Mouse (Mus musculus) kidney, postnatal 36 days (tissue): Measurements from ENCODE around the gene Dop1b.

ENCODE experiments used
- DNase-seq, 2 experiments: peaks; one replicate each; pipeline ENCODE4 v3.0.0; 2021 to 2022; ENCODE audit warnings: mixed read lengths in 2 of 2

The Dop1b gene

DNA sequence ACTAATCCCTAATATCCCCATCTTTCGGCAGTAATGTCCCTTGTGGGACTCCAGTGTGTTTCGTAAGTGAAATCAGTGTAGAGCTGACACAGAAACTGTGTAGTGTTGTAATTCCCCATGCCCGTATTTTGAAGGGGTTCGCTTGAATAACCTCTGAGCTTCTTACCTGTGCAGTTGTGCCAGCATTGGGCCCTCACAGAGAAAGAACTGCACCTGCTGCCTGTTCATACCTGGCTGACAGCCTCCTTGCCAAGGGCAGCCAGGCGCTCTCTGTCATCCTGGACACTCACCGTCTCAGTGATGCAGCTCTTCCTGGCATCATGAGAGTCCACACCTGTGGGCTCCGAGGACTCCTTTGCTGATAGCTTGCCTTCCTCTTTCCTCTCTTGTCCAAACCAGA, 1.3 kb downstream of the Dop1b start:
- DNase-seq = no peak

DNA sequence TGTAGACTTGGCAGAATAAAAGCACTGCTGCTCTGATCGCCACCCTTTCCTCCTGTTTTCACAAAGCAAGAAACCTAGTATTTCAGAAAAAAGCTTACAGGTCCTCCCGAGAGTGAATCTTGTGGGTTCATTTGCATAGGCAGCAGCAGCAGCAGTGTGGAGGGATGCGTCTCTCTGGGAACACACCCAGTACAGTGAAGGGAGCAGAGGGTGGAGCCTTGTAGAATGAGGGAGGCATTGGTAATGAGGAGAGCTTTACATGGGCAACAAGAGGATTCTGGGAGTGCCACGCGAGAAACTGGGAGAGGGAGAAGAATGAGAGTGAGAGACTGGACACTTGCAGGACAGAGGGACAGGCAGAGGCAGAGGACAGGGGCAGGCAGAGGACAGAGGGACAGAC, 2.7 kb downstream of the Dop1b start:
- no peak for DNase-seq

DNA sequence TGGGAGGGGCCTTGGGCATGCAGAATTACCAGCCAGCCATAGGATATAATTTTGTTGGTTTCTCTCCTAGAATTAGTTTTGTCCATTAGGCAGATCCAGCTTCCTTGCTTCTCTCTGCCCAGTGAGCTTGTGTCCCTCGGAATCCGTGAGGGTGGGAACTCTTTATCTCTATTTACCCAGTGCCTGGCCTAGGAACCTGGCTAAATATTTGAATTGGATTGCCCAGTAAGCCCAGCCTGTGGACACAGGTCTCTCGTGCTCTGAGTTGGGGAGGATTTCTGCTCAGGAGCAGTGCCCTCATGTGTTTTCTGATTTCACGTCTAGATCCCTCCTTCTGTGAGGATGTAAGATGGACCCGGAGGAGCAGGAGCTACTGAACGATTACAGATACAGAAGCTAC, 4.1 kb downstream of the Dop1b start:
- no peak for DNase-seq

DNA sequence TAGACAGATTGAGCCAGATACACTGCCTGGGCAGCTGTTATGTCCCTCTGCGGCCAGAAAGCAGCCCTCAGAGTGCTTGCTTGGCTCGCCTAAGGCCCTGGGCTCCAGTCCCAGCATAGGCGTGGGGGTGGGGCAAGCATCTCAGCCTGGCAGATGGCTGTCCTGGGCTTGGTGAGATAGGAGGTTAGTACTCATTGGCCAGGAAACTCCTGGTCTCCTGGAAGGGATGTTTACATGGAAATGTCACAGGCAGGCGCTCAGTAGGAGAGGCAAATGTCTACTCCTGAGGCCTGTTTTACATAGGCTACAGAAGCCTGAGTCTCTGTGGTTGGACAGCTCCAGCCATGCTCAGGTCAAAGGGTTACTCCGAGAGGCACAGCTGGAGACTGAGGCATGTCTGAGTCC, 5.6 kb downstream of the Dop1b start:
- peak in 1 of 2 experiments; percentile 42 for DNase-seq

DNA sequence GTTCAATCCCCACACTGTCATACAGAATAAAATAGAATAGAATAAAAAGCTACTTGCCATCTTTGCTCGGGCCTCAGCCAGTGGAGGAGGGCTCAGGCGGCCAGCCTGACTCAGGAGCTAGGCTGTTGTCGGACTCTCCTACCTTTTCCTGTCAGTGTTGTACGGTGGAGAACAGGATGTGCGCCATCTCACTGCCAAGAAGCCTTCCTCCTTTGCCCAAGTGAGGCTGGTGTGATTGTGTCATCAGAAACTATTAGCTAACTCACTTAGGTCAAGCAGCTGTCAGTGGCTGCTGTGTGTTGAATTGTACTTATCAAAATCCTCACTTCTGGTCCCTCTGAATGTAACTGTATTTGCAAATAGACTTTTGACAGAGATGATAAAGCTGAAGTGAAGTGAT, 10.1 kb downstream of the Dop1b start:
- DNase-seq = peak; percentile 3 to 12

DNA sequence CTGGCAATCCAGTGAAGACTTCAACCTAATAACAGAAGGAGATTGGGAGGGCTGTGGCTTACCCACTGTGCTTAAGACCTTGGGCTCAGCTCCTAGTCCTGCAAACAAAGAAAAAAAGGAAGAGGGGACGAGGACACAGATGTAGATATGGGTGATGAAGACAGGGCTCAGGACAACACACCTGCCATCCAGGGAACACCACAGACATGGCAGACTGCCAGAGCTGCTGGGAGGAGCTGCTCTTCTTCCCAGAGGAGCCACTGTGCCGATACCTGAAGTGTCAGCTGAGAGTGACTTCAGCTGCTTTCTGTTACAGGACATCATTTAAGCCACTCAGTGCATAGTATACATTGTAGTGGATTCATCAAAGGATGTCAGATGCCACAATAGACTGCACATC, 10.8 kb downstream of the Dop1b start:
- no peak for DNase-seq

DNA sequence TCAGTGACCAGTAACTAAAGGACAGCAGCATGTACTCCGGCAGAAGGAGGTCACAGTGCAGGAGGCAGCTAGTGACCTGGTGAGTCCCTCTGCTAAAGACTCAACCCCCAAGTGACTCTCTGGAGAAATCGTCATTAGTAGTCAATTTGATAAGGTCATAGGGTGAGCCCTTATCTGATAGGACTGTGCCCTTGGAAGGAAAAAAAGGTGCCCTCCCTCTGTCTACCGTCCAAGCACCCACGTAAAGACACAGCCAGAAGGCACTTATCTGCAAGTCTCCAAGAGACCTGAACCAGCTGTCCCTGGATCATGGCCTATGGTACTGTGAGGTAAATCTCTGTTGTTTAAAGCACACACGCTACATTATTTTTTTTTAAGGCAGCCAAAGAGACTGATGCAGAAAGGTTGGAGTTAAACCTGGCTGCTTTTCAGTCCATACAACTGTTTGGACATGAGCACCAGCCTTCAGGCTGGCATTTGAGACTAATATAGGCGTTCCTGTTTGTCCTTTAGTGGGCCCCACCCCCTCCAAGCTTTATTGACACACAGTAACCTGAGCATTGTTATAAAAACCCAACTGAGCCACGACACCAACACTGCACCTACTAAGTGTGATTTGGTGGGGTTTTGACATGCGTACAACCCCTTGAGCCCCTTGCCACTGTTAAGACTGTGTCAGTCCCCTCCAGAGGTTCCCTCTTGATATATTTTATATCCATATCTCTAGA, 13.9 kb downstream of the Dop1b start:
- no peak for DNase-seq

DNA sequence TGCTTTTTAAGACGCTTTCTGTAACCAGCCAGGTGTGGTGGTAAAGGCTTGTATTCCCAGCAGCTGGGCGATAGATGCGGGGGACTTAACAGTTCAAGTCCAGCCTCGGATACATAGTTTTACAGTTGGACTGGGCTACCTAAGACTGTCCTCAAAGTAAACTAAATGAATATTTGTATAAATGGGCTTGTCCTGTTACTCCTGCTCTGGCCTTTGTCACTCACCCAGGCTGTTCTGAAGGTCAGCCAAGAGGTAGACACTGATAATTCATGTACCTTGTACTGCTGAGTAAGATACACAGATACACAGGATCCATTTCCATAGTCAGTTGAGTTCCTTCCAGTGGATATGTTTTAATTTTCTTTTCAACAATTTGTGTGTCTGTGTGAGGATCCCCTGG, 14.5 kb downstream of the Dop1b start:
- no peak for DNase-seq

DNA sequence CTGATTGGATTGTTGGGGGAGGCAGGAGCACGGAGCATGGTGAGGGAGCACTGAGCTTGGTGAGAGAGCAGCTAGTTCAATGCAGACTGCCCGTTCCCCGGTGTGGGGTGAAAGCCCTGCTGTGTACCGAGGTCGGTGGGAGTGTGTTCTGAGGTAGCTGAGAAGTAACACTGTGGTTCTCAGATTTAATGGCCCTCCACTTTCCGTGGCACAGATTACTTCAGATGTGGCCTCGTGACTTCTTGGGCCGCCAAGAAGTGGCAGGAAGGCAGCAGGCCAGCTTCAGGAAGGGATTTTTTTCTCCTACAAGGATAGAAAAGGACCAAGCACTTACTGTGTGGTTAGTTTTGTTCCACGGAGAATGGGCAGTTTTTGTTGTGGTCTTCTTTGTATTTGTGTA, 17.0 kb downstream of the Dop1b start:
- DNase-seq = no peak

DNA sequence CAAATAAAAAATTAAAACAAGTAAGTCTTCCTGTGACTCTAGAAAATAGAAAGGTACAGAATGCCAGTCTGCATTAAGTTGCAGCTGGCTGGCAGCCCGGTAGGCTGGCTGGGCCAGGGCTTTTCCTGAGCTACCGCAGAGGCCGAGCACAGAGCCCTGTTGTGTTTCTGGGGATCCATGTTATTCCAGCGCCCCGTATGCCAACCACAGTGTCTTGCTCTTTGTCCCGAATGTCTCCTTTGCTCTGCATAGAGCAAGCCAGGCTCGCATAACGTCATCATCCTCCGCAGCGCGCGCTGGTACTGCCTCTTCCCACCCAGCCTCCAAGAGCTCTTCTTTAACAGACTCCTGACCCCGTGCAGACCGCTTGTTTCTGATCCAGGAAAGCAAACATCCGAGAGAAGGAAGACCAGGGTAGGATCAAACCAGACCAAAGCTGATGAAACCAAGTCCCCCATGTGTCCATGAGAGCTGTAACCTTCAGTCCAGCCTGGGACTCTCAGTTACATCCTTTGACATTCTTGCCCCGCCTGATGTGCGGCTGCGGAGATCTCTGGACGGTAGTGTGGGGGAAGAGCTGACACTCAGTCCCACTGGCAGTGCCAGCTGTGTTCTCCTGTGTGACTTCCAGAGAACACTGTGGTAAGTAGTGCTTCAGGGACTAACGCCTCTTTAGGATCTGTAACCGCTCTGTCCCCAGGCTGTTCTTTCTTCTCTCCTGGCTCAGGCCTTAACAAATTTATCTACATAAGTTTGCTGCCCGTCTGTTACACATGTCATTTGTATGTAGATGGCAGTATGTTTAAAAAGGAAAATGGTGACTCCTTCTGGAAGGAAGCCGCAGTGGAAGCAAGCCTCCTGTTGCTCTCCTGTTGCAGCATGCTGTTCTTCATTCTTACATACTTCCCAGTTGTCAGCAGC, 18.4 kb downstream of the Dop1b start:
- peak in 1 of 2 experiments; percentile 30 for DNase-seq

DNA sequence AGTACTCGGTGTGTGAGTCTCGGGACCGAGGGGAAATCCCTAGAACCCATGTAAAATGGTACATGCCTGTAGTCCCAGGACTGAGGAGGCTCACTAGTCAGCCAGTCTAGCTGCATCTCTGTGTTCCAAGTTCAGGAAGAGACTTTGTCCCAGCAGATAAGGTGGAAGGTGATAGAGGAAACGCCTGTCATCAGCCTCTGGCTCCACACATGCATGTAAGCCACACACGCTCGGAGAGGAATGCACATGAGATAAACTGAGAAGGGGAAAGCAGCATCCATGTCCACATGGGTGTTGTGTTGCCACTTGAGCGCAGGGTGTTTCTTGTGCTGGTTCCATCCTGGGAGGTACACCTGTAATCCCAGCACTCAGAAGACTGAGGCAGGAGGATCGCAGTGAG, 19.6 kb downstream of the Dop1b start:
- no peak for DNase-seq

DNA sequence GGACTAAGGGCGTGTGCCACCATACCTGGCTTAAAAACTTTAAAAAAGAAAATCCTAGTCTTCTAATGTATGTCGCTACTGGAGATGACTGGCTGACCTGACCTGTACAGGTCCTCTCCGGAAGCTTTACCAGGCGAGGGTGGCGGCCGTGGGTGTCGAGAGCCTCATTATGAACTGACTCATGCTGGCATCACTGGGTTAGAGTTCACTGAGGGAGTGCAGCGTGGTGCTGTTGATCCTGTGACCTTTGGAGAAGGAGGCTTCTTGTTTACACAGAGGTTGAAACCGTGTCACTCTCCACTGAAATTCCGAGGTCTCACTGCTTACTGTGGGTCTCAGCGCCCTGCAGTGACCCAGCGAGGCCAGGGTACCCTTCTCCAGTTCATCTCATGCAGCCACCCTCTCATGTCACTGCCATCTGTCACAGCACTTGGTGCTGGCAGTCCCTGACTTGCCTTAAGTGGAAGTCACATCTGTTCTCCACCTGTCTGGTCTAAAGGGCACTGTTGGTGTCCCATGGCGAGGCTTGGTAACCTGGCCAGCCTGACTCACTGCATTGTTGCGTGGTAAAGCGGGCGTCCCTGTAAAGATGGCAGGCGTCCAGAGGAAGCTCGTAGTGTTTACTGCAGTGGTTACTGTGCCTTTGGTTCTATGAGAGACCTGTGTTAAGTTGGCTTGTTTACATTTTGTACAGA, 21.3 kb downstream of the Dop1b start:
- DNase-seq = no peak

DNA sequence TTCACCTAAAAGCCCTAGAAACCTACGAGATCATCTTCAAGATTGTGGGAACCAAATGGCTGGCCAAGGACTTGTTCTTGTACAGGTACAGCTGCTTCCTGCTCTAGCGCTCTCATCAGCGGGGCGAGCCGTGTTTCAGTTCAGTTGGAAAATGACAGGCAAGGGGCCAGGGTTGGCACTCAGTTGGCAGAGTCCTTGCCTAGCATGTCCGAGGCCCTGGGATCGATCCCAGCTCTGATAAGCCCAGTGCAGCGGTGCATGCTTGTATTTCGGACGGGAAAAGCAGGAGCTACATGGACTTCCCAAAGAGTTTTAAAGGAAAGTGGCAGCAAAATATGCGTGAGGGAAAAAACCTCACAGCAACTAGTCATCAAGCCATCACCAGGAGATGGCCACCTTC, 27.5 kb downstream of the Dop1b start:
- DNase-seq = no peak

DNA sequence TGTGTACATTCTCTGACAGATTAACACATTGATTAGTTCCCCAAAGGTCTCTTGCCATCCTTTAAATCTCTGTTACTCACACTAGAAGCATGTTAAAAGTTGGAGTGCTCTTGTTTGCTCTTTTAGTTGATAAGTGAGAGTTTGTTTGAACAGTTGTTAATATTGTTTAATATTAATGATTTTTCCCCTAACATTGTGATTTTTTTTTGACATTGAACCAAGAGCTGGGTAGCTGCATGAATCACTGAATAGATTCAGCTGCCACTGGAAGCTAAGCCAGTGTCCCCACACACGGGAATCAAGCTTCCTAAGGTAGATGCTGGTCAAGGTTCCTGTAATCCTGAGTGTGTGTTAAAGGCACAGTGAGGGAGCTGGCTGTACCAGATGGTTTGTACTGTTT, 31.2 kb downstream of the Dop1b start:
- DNase-seq = no peak

DNA sequence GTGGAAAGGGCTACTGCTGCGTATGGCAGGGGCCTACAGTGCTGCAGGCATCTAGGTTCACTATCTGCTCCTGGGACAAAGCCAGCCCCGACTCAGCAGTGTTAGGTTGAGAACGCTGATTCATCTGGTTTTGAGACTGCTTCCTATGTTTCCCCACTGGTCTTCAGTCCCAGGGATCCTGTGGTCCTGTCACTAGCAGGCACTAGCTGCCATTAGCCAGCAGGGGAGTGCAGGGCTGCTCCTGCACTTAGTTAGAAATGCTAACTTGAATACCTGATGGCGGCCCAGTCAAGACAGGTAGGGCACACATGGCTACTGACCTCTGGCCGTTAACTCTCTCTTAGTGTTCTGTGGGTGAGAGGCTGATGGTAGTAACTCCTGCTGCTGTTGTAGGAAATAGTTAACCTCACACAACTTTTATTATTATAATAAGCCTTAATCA, 32.4 kb downstream of the Dop1b start:
- DNase-seq = peak; percentile 4 to 32

DNA sequence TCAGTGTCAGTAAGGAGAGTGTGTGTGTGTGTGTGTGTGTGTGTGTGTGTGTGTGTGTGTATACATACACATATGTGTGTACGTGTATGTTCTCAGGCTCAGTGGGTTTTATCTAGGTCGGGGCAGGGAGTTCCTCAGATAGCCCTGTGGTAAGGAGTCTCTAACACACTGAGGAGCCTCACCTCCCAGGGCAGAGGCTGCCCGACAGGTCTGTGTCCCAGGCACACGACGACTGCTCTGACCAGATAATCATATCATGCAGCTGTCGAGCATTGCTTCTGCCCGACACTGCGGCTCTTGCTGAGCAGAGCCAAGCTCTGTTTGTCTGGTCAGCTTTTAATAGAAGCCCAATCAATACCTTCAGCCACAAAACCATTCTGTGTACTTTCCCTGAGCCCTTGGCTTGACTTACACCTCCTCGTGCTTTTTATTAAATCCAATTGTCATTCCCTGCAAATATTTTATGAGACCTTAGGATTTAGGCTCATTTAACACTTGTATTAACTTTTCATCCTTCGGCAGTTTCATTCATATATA, 33.2 kb downstream of the Dop1b start:
- no peak for DNase-seq

DNA sequence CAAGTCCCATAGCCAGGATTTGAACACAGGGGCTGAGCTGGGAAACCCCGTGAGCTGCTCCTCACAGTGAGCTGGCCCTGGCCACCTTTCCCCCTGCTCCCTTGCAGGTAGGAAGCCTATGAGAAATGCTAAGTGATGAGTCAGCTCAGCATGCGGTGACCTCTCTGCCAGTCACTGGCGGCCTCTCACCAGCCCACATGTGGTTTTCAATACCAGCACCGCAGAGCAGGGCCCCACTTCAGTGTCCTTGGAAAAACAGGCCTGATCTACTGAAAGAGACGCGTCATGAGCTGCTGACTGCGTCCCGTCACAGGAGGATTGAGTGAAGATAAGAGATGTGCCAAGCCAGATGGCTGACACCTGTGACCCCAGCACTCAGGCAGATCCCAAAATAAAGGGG, 34.7 kb downstream of the Dop1b start:
- DNase-seq = no peak

DNA sequence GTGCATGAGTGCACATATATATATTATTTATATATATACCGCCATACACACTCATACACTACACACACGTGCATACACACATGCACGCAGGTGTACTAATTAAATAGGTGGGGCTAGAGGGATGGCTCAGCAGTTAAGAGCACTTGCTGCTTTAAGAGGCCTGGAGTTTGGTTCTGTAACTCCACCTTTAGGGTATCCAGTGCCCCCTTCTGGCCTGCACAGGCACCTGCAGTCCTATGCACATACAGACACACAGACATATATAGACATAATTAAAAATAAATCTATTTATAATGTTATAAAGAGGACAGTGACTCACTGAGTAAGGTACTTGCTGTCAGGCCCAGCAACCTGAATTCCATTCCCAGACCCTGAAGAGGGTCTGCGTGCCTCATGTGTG, 35.3 kb downstream of the Dop1b start:
- peak; percentile 3 to 33 for DNase-seq

DNA sequence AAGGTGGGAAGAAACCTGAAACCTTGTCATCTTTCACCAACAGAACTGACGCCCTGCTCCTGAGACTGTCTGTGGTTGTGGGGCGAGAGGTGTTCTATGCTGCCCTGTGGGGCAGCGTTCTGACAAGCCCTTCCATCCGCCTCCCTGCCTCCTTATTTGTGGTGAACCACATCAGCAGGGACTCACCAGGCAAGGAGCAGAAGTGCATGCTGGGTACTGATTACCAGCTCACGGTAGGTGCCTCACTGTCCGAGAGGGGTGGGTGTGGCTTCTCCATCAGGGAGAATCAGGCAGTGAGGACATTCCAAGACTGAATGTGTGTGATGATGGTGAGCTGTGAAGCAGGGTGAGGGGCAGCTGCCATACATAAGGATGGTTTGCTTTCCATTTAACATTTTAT, 35.7 kb downstream of the Dop1b start:
- DNase-seq = no peak

DNA sequence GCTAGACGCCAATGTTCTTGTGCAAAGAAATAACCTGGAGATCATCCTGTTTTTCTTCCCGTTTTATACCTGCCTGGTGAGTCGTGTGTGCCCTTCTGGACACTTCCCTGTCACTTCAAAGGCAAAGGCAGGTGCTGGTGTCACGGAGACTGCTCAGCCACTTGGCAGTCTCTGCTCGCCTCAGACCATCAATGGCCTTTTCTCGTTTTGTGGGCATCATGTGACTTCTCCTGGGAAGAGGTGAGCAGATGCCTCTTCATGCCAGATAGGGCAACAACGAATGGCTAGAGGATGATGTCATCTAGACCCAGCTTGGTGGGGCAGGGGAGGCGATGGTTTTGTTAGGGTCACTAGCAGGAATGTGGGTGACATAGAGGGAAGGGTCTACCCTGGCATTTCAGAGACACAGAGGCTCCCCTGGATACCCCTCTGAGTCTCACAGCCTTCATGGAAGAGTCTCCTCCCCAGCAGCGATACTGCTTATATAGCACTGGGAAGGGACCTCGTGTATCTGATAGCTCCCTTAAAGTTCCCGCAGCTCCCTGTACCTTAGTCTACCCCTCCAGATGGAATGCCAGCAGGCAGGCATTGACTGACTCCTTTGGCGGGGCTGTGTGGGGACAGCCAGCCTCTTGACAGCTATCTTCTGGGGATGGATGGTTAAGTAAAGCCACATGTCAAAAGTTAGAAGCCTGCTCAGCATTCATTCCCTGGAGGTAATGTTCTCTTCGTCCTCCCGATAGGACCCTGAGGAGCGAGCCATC, 37.6 kb downstream of the Dop1b start:
- no peak for DNase-seq

DNA sequence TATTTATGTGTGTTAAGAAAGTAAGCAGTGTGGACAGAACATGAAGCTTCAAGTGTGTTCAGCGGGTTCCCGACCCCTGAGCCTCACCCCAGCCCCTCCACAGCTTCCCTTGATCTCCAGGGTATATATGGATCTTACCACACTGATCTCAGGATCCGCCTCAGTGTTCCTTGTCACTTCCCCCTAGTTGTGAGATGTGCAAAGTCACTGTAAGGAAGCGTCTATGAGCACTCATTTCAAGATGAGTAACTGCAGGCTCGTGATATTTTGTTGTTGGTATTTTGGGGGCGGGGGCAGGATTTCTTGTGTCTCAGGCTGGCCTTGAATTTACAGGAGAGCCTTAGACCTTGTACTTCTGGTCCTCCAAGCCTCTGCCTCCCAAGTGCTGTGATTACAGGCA, 38.8 kb downstream of the Dop1b start:
- DNase-seq = no peak

DNA sequence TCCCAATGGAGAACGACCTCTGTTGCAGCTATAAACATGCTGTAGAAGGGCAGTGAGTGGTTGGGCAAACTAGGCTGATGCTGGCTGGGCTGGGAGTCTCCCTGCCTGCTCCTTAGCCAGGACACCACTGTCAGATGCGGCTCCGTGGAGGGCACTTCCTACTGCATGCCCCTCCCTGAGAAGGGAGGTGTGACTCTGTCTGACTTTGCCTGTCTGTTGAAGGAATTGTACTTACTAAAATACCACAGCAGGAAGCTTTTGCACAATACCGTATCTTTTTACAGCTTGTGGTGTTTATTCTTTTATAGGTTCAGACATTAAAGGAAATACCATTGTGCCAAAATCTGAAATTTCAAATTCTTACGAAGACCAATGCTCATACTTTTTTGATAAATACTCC, 40.1 kb downstream of the Dop1b start:
- no peak for DNase-seq

DNA sequence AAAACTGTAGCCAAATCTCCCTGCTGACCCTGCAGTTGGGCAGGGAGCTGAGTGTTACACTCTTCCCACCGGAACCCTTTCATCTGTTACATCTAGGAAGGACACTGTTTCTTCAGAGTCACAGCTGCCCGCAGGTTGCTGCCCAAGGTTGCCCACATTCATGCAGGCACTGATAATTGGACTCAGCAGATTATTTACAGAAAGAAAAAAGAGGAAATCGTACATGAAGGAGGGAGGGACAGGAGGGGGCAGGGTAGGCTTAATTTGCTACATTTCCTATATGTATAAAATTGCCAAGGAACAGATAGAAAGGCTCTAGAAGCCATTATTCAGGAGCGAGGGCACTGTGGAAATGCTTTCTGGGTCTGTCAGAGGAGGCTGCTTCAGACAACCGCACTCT, 44.9 kb downstream of the Dop1b start:
- DNase-seq = no peak
